Mouse (Mus musculus) hindbrain, embryonic 14.5 days (tissue): ENCODE measurements at regions not wholly inside any gene's neighbourhood (a gene's known extent, or its start where the extent isn't known, plus 50 kb on each side); places are given as distances from the start of the nearest gene placed in this dataset.

Experiments used
- ATAC-seq: fragments of 200-750 bp; cut with Nextera tagmentation; 2 replicates; pipeline ENCODE4 v1.8.0; 2017; ENCODE audit warnings: moderate number of reproducible peaks, mild to moderate bottlenecking, moderate TSS enrichment, moderate library complexity; ENCODE audit not compliant: low FRiP score
- DNase-seq: peaks from one replicate; pipeline ENCODE4 v3.0.0-alpha.2; 2015; ENCODE audit warnings: low spot score
- H3K27ac ChIP-seq: fragments of 300-500 bp; sonication (generic); 2 replicates; pipeline ENCODE4 v1.5.1; 2014; ENCODE audit warnings: mild to moderate bottlenecking, moderate library complexity
- H3K27me3 ChIP-seq: fragments of 300-500 bp; sonication (generic); 2 replicates; pipeline ENCODE4 v1.6.1; 2014; ENCODE audit warnings: mild to moderate bottlenecking, low read length, mixed read lengths; ENCODE audit not compliant: control insufficient read depth, insufficient read depth
- H3K36me3 ChIP-seq: fragments of 300-500 bp; sonication (generic); replicated peaks from 2 replicates; pipeline ENCODE4 v1.6.1; 2014; ENCODE audit not compliant: control insufficient read depth, insufficient read depth
- H3K4me1 ChIP-seq: fragments of 300-500 bp; sonication (generic); replicated peaks from 2 replicates; pipeline ENCODE4 v1.6.1; 2014; ENCODE audit warnings: antibody characterized with exemption, low read length, mixed read lengths; ENCODE audit not compliant: control insufficient read depth, insufficient read depth
- H3K4me2 ChIP-seq: fragments of 300-500 bp; sonication (generic); replicated peaks from 2 replicates; pipeline ENCODE4 v1.6.1; 2014; ENCODE audit warnings: mild to moderate bottlenecking, moderate library complexity
- H3K4me3 ChIP-seq: fragments of 300-500 bp; sonication (generic); replicated peaks from 2 replicates; pipeline ENCODE4 v1.5.1; 2014; ENCODE audit warnings: mild to moderate bottlenecking, low read length
- H3K9ac ChIP-seq: fragments of 300-500 bp; sonication (generic); 2 replicates; pipeline ENCODE4 v1.6.1; 2014
- H3K9me3 ChIP-seq: fragments of 300-500 bp; sonication (generic); 2 replicates; pipeline ENCODE4 v1.6.1; 2016; ENCODE audit warnings: low read length; ENCODE audit not compliant: control insufficient read depth
- WGBS: fragments of 180-500 bp; shearing (Covaris S2); extraction: QIAGEN DNeasy Blood & Tissue Kit; methylation state at CpG from one replicate; pipeline ENCODE4 v1.1.7; 2014; 5-methylcytosine and 5-hydroxymethylcytosine counted together

DNA sequence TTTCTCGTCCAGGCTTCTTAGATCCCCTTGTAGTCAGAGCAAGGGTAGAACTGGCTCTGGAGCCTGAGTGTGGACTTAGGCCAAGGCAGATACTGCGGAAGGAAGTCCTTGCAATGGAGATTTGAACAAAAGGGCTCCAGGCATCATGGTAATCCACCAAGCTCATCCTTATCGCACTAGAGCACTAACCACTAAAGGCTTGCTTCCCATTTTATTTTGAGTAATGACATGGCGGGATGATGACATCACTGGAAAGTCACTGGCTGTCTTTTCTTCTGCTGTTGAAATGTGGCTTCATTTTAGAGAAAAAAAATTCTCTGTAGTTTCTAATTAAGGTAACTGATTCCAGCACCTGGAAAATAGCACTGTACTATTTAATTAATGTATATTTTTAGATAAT is 137.4 kb upstream of the Cnr1 start:
- Histone ChIP-seq H3K36me3 (no peaks in the 10 kb centered on the region), H3K27ac (no peak overlapping the region), H3K4me2 (no peak overlapping the region), H3K9ac (no peak overlapping the region), H3K27me3 (no peaks in the 10 kb centered on the region), H3K4me3 (no peak overlapping the region), H3K4me1 (no peaks in the 10 kb centered on the region), H3K9me3 (no peaks in the 10 kb centered on the region)
- DNase-seq: no peak
- WGBS: 95% methylated on average over 4 of the region's 4 CpGs
- ATAC-seq: no peak

DNA sequence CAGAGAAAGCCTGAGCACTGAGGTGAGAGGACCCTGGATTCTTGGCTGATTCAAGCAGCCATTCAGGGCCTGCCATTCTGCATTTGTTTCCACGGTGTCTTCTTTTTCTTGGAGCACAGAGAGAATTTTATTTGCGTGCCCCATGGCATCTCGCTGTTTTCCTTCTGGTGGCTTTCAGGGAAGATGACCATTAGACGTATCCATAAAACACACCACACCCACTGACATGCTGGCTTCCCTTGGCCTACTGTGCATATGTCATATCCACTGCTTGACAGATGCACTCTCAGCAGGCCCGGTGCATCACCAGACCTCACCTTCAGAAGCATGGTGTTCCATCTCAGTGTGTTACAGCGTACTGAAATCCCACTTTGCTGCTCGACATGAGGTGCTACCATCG is 131.0 kb upstream of the Cnr1 start:
- Histone ChIP-seq H3K4me2 (no peak overlapping the region), H3K4me3 (no peak overlapping the region), H3K9ac (no peak overlapping the region), H3K9me3 (no peaks in the 10 kb centered on the region), H3K27me3 (no peaks in the 10 kb centered on the region), H3K27ac (no peak overlapping the region), H3K36me3 (no peaks in the 10 kb centered on the region), H3K4me1 (no peaks in the 10 kb centered on the region)
- ATAC-seq (no peak), DNase-seq (no peak)
- WGBS: 88% methylated on average over 8 of the region's 8 CpGs

DNA sequence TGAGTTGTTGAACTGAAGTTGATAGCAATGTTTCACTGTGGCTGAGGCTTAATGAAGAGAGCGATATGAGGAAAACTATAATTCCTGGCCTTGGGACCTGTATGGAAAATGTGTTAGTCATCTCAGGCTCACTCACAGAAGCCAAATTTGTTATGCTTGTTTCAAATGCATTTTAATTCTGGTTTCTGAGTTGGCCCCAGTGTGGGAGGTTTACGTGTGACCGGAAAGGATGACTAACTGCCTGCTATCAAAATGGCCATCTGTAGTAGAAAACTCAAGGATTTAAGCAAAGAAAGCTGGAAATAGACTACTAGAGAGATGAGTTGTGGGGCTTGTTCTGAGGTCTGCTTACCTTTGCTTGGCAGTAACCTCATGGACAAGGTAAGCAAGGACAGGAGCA is 128.9 kb upstream of the Cnr1 start:
- Histone ChIP-seq H3K9me3 (no peaks in the 10 kb centered on the region), H3K4me2 (no peak overlapping the region), H3K27me3 (no peaks in the 10 kb centered on the region), H3K27ac (no peak overlapping the region), H3K36me3 (no peaks in the 10 kb centered on the region), H3K4me3 (no peak overlapping the region), H3K4me1 (no peaks in the 10 kb centered on the region), H3K9ac (no peak overlapping the region)
- 93% methylated on average over 3 of the region's 3 CpGs for WGBS
- DNase-seq (no peak), ATAC-seq (no peak)

DNA sequence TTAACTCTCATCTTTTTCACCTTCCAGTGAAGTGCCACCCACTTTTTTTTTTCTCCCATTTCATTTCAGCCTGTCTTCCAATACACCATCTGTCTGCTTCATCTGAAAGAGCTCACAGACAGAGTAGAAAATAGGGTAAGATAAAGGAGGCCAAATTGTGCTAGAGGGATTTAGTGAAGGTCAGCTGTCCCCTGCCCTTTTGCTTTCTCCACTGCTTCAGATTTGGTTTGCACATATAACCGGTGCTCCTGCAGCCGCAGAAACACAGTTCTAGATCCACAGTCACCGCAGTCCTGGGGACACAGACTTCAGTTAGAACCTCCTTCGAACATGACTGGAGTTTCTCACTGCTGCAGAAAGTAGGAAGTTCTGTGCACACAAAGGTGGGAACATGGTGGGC is 126.4 kb upstream of the Cnr1 start:
- no peak for ATAC-seq

DNA sequence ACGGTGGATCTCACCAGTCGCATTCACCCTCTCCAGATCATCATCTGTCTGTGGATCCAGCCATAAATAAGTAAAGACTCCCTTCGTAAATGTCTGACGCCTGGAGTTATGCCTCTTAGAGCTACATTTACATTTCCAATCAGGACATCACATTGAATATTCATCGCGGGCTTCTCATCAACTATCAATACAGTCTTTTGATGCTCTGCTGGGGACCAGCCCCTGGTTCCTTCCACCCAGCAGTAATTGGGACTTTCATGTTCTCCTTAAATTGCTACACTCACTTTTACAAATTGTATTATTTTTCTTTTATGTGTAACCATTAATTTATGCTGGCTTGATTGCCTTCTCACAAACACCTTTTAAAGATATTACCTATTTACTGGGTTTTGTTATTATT is 125.7 kb upstream of the Cnr1 start:
- WGBS: 62% methylated on average over 6 of the region's 6 CpGs
- Histone ChIP-seq H3K9me3 (no peaks in the 10 kb centered on the region), H3K9ac (no peak overlapping the region), H3K4me1 (no peaks in the 10 kb centered on the region), H3K27me3 (no peaks in the 10 kb centered on the region), H3K36me3 (no peaks in the 10 kb centered on the region), H3K4me3 (no peak overlapping the region), H3K27ac (no peak overlapping the region), H3K4me2 (no peak overlapping the region)
- no peak for ATAC-seq
- DNase-seq: no peak

More for the DNA sequence above, 126.4 kb upstream of the Cnr1 start:
- H3K4me3 ChIP-seq: no peak overlapping the region
- H3K4me2 ChIP-seq: no peak overlapping the region
- H3K9ac ChIP-seq: no peak overlapping the region
- WGBS: 90% methylated on average over 4 of the region's 4 CpGs
- H3K27ac ChIP-seq: no peak overlapping the region
- H3K36me3 ChIP-seq: no peaks in the 10 kb centered on the region
- DNase-seq: no peak
- no peaks in the 10 kb centered on the region for H3K4me1 ChIP-seq
- no peaks in the 10 kb centered on the region for H3K27me3 ChIP-seq
- no peaks in the 10 kb centered on the region for H3K9me3 ChIP-seq

DNA sequence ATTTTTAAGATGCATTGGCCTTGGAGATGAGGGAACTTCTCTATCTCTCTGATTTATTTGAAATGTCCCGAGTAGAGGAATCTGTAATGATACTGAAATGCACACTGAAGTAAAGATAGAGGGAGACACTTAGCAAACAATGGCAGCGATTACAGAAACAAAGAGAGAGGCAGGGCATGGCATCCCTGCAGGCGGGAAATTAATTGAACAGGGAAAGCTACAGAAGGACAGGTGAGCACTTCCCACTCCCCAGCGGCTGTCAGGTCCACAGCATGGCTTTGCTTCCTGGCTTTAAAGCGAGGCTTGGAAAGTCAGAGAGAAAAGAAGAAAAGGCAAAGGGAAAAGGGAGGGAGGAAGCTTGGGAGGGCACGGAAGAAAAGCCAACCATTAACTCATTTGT is 125.3 kb upstream of the Cnr1 start:
- ATAC-seq (no peak), DNase-seq (no peak)
- no peaks in the 10 kb centered on the region for H3K36me3 ChIP-seq
- WGBS: 33% methylated on average over 6 of the region's 6 CpGs
- H3K4me1 ChIP-seq: no peaks in the 10 kb centered on the region
- no peaks in the 10 kb centered on the region for H3K27me3 ChIP-seq
- H3K4me2 ChIP-seq: peak overlapping the region; percentile 10; the same call in 1 of the 2 replicates
- H3K9ac ChIP-seq: no peak overlapping the region
- no peak overlapping the region for H3K27ac ChIP-seq
- H3K9me3 ChIP-seq: no peaks in the 10 kb centered on the region
- no peak overlapping the region for H3K4me3 ChIP-seq

DNA sequence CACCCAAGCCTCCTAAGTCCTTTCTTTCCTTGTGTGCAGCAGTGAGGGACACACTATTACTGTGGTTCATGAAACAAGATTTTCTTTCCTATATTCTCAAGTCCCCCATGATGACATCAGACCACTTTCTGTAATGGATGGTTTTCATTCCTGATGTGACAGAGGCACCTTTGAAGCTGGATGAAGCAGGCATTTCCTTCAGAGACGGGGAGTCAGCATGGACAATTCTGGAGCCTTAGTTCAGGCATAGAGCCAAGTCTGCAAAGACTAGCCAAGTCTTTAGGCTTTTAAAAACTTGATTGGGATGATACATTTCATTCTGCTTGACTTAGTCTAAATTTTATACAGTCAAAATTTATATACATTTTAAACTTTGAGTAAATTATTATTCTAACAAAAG is 124.6 kb upstream of the Cnr1 start:
- no peak overlapping the region for H3K27ac ChIP-seq
- WGBS: 52% methylated on average over 1 of the region's 1 CpGs
- no peak overlapping the region for H3K4me2 ChIP-seq
- H3K4me3 ChIP-seq: no peak overlapping the region
- H3K36me3 ChIP-seq: no peaks in the 10 kb centered on the region
- H3K4me1 ChIP-seq: no peaks in the 10 kb centered on the region
- H3K9me3 ChIP-seq: no peaks in the 10 kb centered on the region
- DNase-seq (no peak), ATAC-seq (no peak)
- H3K27me3 ChIP-seq: no peaks in the 10 kb centered on the region
- no peak overlapping the region for H3K9ac ChIP-seq

DNA sequence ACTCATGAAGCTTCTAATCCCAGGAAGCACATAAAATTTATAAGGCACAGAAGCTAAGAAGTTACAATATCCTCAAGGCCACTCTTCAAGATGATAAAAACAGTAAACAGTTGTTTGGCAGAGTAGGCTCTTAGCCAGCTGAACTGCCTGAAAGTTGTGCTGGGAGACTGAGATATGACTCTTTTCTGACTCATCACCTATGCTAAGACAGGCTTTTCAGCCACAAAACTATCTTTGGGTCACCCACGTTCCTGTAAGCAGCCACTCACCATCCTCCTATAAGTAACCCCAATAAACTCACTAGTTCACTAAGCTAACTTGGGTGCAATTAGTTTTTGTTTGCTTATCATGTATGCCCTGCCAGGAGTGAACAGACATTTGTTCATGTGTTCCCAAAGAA is 112.1 kb upstream of the Cnr1 start:
- H3K27me3 ChIP-seq: no peaks in the 10 kb centered on the region
- H3K4me3 ChIP-seq: no peak overlapping the region
- no peak overlapping the region for H3K27ac ChIP-seq
- no peaks in the 10 kb centered on the region for H3K4me1 ChIP-seq
- H3K36me3 ChIP-seq: no peaks in the 10 kb centered on the region
- 77% methylated on average over 1 of the region's 1 CpGs for WGBS
- H3K9me3 ChIP-seq: 0 out of 2 replicates have a peak, but pooled peaks cover 8% of the 10 kb centered on the region
- ATAC-seq: no peak
- no peak for DNase-seq
- H3K4me2 ChIP-seq: no peak overlapping the region
- no peak overlapping the region for H3K9ac ChIP-seq

DNA sequence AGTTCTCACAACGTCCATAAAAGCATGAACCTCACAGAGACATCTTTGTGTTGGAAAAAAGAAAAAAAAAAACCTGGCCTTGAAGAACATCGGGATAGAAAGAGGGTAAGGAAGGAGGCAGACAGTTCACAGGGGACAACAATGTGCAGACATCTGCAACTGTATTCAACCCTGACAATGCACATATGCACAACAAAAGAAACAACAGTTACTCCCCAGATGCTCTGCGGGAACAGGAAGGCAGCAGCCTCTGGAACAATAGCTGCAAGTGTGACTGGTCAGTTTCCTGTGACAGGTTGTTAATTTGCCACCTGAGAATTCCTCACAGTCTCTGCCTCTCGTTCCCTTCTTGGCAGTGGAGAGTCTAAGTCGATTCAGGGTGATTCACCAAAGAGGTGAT is 100.5 kb upstream of the Cnr1 start:
- H3K27ac ChIP-seq: no peak overlapping the region
- H3K4me1 ChIP-seq: no peaks in the 10 kb centered on the region
- H3K36me3 ChIP-seq: no peaks in the 10 kb centered on the region
- DNase-seq (no peak), ATAC-seq (no peak)
- 1% methylated on average over 5 of the region's 5 CpGs for WGBS
- H3K4me3 ChIP-seq: no peak overlapping the region
- H3K4me2 ChIP-seq: no peak overlapping the region
- H3K9me3 ChIP-seq: no peaks in the 10 kb centered on the region
- H3K9ac ChIP-seq: no peak overlapping the region
- no peaks in the 10 kb centered on the region for H3K27me3 ChIP-seq

DNA sequence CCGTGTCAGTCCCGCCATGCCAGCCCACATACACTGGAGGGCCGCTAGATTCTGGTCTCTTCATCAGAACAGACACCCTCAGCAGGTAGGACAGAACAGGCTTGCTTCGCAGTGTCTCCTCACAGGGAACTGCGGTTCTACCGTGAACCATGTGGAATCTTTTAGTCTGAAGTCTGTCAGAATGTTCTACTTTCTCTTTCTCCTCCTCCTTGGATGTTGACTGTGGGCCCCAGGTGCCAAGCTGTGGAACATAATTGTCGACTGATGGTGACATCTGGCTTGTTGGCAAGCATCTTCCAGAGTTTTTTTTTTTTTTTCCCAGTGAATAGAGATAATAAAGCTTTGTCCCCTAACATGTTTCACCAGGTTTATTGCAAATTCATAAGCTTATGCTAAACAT is 91.3 kb upstream of the Cnr1 start:
- no peak overlapping the region for H3K4me3 ChIP-seq
- 73% methylated on average over 7 of the region's 7 CpGs for WGBS
- no peaks in the 10 kb centered on the region for H3K27me3 ChIP-seq
- H3K9me3 ChIP-seq: no peaks in the 10 kb centered on the region
- DNase-seq (peak; percentile 41), ATAC-seq (no peak)
- no peak overlapping the region for H3K4me2 ChIP-seq
- H3K9ac ChIP-seq: no peak overlapping the region
- no peaks in the 10 kb centered on the region for H3K4me1 ChIP-seq
- no peaks in the 10 kb centered on the region for H3K36me3 ChIP-seq
- H3K27ac ChIP-seq: no peak overlapping the region
